Mouse (Mus musculus): ENCODE results near the gene Gnb1.

The Gnb1 gene

GRCm38 (mm10) chr4:155606825-155607224 lies 115.7 kb downstream of the Gnb1 start:
- in situ Hi-C loops (cut with MboI; ENCODE audit: low sequenced_read_pairs): no loop called here
